Mouse (Mus musculus): ENCODE measurements around the gene Fosl2. TPM values are rescaled to one million over a fixed set of nuclear protein-coding genes. Genes with fewer than 3 reads are reported as not detected.
A peak's percentile ranks its signal among the peaks of the same experiment; 100 is the strongest.
"Not testable (repeated sequence)": the region's sequence is repeated elsewhere in the genome, so short reads cannot be mapped to it uniquely, and the experiment has no call there.

Fosl2 gene
- polyA plus RNA-seq, 1 experiment from 2014 or later, result 6.9 TPM

GRCm38 (mm10) chr5:32153418-32153740 lies 17.8 kb downstream of the Fosl2 start:
- ATAC-seq (ENCODE audit: insufficient number of reproducible peaks, insufficient read depth, low FRiP score, low TSS enrichment, low read depth), result no peak
- Histone ChIP-seq H3K4me1 (peaks cover 11% of the 10 kb centered on the region), H3K4me3 (no peak overlapping the region), H3K9ac (no peak overlapping the region), H3K36me3 (peaks cover 70% of the 10 kb centered on the region), H3K27me3 (peaks cover 3% of the 10 kb centered on the region; the same call in 1 of the 2 replicates), H3K27ac (no peak overlapping the region), H3K9me3 (no peaks in the 10 kb centered on the region), H3K4me2 (no peak overlapping the region)
- WGBS, result 18% methylated on average over 8 of the region's 8 CpGs

- Histone ChIP-seq H3K27ac (no peak overlapping the region), H3K9me3 (no peaks in the 10 kb centered on the region), H3K9ac (no peak overlapping the region), H3K27me3 (peaks cover 3% of the 10 kb centered on the region; the same call in 1 of the 2 replicates), H3K4me3 (no peak overlapping the region), H3K36me3 (peaks cover 66% of the 10 kb centered on the region), H3K4me2 (no peak overlapping the region), H3K4me1 (peaks cover 11% of the 10 kb centered on the region)
- 70% methylated on average over 17 of the region's 17 CpGs for WGBS
- ATAC-seq (ENCODE audit: insufficient number of reproducible peaks, insufficient read depth, low FRiP score, low TSS enrichment, low read depth), result no peak
These were observed 18.3 kb downstream of the Fosl2 start for GRCm38 (mm10) chr5:32153791-32154490.

DNA sequence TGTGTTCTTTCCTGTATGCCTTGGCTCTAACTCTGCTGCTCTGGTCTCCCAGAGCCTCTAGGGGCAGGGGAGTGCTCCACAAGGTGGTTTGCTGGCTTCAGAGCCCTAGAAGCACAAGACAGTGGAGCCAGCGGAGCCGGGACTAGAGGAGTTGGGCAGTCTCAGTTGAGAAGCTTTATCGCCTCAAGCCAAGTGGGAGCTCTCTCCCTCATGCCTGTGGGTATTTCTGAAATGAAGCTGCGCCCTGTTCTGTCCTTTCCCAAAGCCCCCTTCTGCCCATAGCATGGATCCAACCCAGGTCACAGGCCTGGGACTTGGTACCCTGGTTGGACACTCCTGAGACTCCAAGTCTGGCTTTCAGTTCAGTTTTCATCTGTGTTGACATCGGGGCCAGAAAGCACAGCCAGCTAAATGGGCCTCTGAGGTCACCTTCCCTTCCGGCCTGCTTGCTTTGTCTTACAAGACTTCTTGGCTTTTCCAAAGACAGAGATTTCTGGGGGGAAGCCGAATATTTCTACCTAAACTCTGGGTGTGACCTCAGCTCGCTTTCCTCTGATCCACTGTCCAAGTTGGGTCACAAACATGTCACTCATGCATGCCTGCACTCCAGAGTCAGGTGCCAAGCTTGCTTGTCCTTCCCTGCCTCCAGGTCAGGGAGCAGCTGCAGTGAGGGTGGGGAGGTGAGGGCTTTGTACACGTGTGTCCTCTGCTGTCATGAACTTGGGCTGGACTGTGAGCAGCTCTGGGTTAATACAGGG lies 19.5 kb downstream of the Fosl2 start:
- H3K4me2 ChIP-seq, result no peak overlapping the region
- H3K36me3 ChIP-seq, result peaks cover 56% of the 10 kb centered on the region
- H3K4me3 ChIP-seq, result no peak overlapping the region
- 0 out of 2 replicates have a peak, but pooled peaks cover 3% of the 10 kb centered on the region for H3K27me3 ChIP-seq
- H3K27ac ChIP-seq, result no peak overlapping the region
- H3K4me1 ChIP-seq, result peaks cover 11% of the 10 kb centered on the region
- no peak for ATAC-seq (ENCODE audit: insufficient number of reproducible peaks, insufficient read depth, low FRiP score, low TSS enrichment, low read depth)
- H3K9ac ChIP-seq, result no peak overlapping the region
- WGBS, result 71% methylated on average over 9 of the region's 9 CpGs
- H3K9me3 ChIP-seq, result no peaks in the 10 kb centered on the region

DNA sequence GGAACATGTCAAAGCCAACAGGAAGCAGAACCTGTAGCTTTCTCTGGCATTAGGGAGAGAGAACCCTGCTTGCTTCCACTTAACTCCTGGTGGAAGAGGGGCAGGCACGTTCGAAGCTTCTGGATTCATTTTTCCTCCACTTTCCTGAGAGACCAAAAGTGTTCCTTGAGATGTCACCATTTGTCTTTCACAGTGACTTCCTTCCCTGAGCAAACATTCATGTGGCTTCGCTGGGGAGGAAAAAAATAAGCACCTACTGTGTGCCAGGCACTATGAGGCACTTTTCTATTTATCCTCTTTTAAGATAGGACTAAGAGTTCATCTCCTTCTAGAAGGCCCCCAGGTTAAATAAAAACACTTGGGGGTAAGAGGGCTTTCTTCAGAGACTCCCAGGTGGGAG lies 20.3 kb downstream of the Fosl2 start:
- Histone ChIP-seq H3K36me3 (peaks cover 48% of the 10 kb centered on the region), H3K27me3 (0 out of 2 replicates have a peak, but pooled peaks cover 3% of the 10 kb centered on the region), H3K9me3 (no peaks in the 10 kb centered on the region)

DNA sequence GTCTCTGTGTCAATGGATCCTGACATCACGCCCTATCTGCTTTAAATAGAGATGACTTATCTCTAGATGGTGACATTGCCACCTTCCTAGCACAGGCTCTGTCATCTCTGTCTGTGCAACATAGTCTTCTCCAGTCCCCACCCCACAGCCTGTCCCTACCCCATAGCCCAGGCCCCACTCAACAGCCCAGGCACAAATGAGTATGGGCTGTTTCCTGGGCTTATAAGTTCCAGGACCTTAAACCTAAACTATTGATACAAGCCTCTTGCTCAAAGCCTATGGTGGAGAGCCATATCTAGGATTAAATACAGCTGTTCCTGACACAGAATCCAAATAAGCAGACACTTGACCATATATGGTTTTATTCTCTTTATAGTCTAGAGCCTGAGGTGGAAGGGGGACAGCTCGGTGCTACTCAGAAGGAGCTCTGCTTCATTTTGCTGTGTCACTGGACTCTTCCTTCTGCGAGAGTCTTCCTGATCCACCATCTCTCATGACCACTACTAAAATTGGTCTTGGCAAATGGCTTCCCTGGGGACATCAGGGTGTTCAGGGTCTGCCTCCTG lies 28.0 kb downstream of the Fosl2 start:
- no peak overlapping the region for H3K27ac ChIP-seq
- H3K4me1 ChIP-seq, result no peaks in the 10 kb centered on the region
- no peak overlapping the region for H3K4me3 ChIP-seq
- no peaks in the 10 kb centered on the region for H3K9me3 ChIP-seq
- H3K9ac ChIP-seq, result no peak overlapping the region
- 80% methylated on average over 3 of the region's 3 CpGs for WGBS
- no peak overlapping the region for H3K4me2 ChIP-seq
- H3K36me3 ChIP-seq, result no peaks in the 10 kb centered on the region
- no peaks in the 10 kb centered on the region for H3K27me3 ChIP-seq
- ATAC-seq (ENCODE audit: insufficient number of reproducible peaks, insufficient read depth, low FRiP score, low TSS enrichment, low read depth), result no peak

More for the DNA sequence above, 20.3 kb downstream of the Fosl2 start:
- H3K4me2 ChIP-seq, result no peak overlapping the region
- H3K4me3 ChIP-seq, result no peak overlapping the region
- peaks cover 11% of the 10 kb centered on the region for H3K4me1 ChIP-seq
- no peak for ATAC-seq (ENCODE audit: insufficient number of reproducible peaks, insufficient read depth, low FRiP score, low TSS enrichment, low read depth)
- H3K9ac ChIP-seq, result no peak overlapping the region
- no peak overlapping the region for H3K27ac ChIP-seq
- WGBS, result 74% methylated on average over 3 of the region's 3 CpGs

DNA sequence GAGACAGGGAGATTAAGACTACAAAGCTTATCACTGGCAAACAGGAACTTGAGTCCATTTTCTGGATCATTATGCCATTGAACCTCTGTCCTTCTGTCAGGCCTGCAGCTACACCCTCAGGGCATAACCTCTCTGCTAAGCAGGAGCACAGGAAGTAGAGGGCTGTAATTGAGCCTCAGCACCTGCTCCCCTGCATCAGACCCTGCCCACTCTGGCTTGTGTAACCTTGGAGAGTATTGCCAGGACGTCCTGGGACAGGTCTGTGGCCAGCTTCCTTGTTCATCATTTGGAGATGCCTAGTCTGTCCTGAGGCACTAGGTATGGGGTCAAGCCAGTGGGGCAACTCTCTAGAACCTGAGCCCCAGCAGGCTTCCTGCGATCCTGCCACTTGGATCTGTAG lies 36.6 kb downstream of the Fosl2 start:
- H3K4me3 ChIP-seq, result no peak overlapping the region
- WGBS, result 70% methylated on average over 2 of the region's 2 CpGs
- H3K4me1 ChIP-seq, result no peaks in the 10 kb centered on the region
- H3K9ac ChIP-seq, result no peak overlapping the region
- H3K4me2 ChIP-seq, result no peak overlapping the region
- H3K27me3 ChIP-seq, result no peaks in the 10 kb centered on the region
- no peaks in the 10 kb centered on the region for H3K36me3 ChIP-seq
- no peaks in the 10 kb centered on the region for H3K9me3 ChIP-seq
- no peak for ATAC-seq (ENCODE audit: insufficient number of reproducible peaks, insufficient read depth, low FRiP score, low TSS enrichment, low read depth)
- H3K27ac ChIP-seq, result no peak overlapping the region

GRCm38 (mm10) chr5:32176800-32177199 lies 41.2 kb downstream of the Fosl2 start:
- Histone ChIP-seq H3K4me1 (no peaks in the 10 kb centered on the region), H3K9ac (no peak overlapping the region), H3K9me3 (no peaks in the 10 kb centered on the region), H3K4me2 (no peak overlapping the region), H3K36me3 (no peaks in the 10 kb centered on the region), H3K27ac (no peak overlapping the region), H3K4me3 (no peak overlapping the region), H3K27me3 (no peaks in the 10 kb centered on the region)
- 67% methylated on average over 2 of the region's 2 CpGs for WGBS
- no peak for ATAC-seq (ENCODE audit: insufficient number of reproducible peaks, insufficient read depth, low FRiP score, low TSS enrichment, low read depth)

DNA sequence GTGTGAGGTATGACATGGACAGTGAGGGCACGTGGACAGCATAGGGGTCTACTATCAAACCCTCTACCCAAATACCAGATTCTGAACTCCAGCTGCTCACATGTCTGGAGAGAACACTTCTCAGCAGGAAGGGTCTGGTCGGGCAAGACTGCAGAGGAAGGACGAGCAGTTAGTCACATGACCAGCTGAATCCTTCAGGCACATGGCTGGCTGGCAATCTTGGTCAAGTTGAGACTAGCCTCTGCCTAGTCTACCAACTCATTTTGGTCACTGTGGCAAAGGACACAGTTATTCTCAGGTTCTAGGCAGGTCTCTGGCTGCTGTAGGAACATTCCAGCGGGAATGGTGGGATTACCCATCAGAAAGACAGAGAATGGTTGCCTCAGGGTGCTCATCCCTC lies 42.1 kb downstream of the Fosl2 start:
- no peaks in the 10 kb centered on the region for H3K4me1 ChIP-seq
- ATAC-seq (ENCODE audit: insufficient number of reproducible peaks, insufficient read depth, low FRiP score, low TSS enrichment, low read depth), result no peak
- H3K9me3 ChIP-seq, result no peaks in the 10 kb centered on the region
- no peak overlapping the region for H3K4me2 ChIP-seq
- no peak overlapping the region for H3K9ac ChIP-seq
- no peaks in the 10 kb centered on the region for H3K36me3 ChIP-seq
- WGBS, result 69% methylated on average over 4 of the region's 4 CpGs
- H3K27me3 ChIP-seq, result no peaks in the 10 kb centered on the region
- H3K4me3 ChIP-seq, result no peak overlapping the region
- H3K27ac ChIP-seq, result no peak overlapping the region

GRCm38 (mm10) chr5:32178720-32179119 lies 43.1 kb downstream of the Fosl2 start:
- H3K9ac ChIP-seq, H3K4me3 ChIP-seq: not testable (repeated sequence)
- WGBS, result 74% methylated on average over 5 of the region's 6 CpGs

DNA sequence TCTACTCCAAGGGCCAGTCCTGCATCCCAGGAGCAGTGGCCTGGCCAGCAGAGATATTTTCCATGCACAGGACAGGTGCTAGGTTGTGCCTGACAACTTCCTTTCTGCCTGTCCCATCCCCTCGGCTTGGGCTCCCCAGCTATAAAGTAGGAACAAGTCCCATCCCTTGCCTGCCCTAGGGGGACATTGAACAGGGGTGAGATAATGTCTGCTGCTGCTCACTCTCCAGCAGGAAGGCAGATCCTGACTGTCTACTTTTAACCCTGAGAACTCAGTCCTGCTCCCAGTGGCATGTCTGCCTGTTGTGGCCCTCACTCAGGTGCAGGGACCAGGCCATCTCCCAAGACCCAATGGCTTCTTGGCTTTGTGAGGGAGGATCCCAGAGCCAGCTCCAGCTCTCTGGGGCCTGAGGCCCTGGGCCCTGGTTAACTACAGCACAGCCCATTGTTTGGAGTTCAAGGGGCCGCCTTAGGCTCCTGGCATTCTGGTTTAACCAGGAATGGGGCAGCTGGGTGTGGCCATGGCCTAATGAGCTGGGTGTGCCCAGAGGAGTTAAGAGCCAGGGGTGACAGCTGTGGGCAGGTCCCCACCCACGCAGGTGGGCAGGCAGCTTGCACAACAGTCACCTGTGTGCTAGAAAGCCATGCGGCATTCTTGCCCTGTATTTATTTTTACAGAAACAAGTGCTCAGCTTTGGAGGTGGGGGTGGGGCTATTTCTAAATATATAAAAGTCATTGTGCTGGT lies 47.5 kb downstream of the Fosl2 start:
- peak; percentile 80 for ATAC-seq (ENCODE audit: insufficient number of reproducible peaks, insufficient read depth, low FRiP score, low TSS enrichment, low read depth)
- Histone ChIP-seq H3K4me2 (no peak overlapping the region), H3K27me3 (no peaks in the 10 kb centered on the region), H3K9ac (no peak overlapping the region), H3K4me1 (0 out of 2 replicates have a peak, but pooled peaks cover 3% of the 10 kb centered on the region), H3K9me3 (no peaks in the 10 kb centered on the region), H3K36me3 (no peaks in the 10 kb centered on the region), H3K27ac (peak overlapping the region; percentile 55; the same call in 1 of the 2 replicates), H3K4me3 (no peak overlapping the region)
- 61% methylated on average over 4 of the region's 4 CpGs for WGBS

More at GRCm38 (mm10) chr5:32178720-32179119, 43.1 kb downstream of the Fosl2 start:
- not testable (repeated sequence) for H3K9me3 ChIP-seq; H3K4me1 ChIP-seq; H3K4me2 ChIP-seq; H3K36me3 ChIP-seq; ATAC-seq (ENCODE audit: insufficient number of reproducible peaks, insufficient read depth, low FRiP score, low TSS enrichment, low read depth); H3K27ac ChIP-seq; H3K27me3 ChIP-seq

GRCm38 (mm10) chr5:32187717-32188116 lies 52.1 kb downstream of the Fosl2 start:
- no peaks in the 10 kb centered on the region for H3K9me3 ChIP-seq
- H3K4me3 ChIP-seq, result no peak overlapping the region
- peaks cover 9% of the 10 kb centered on the region; the same call in 1 of the 2 replicates for H3K4me1 ChIP-seq
- H3K4me2 ChIP-seq, result no peak overlapping the region
- no peaks in the 10 kb centered on the region for H3K27me3 ChIP-seq
- ATAC-seq (ENCODE audit: insufficient number of reproducible peaks, insufficient read depth, low FRiP score, low TSS enrichment, low read depth), result no peak
- no peaks in the 10 kb centered on the region for H3K36me3 ChIP-seq
- no peak overlapping the region for H3K27ac ChIP-seq
- no peak overlapping the region for H3K9ac ChIP-seq
- 27% methylated on average over 11 of the region's 11 CpGs for WGBS
